Mouse (Mus musculus): ENCODE data around the gene Ddx24. TPM values are rescaled to one million over a fixed set of nuclear protein-coding genes. Genes with fewer than 3 reads are reported as not detected.

The Ddx24 gene
- polyA plus RNA-seq, 1 experiment from 2014 or later, result 107 TPM

- Histone ChIP-seq H3K27ac (ENCODE audit: low read depth, low read length) (no peak overlapping the region), H3K9me3 (ENCODE audit: control insufficient read depth, low read length) (no peaks in the 10 kb centered on the region), H3K36me3 (ENCODE audit: control insufficient read depth, insufficient read depth, low read length) (no peaks in the 10 kb centered on the region), H3K27me3 (ENCODE audit: control insufficient read depth, insufficient read depth, low read length) (no peaks in the 10 kb centered on the region), H3K9ac (ENCODE audit: low read length) (no peak overlapping the region), H3K4me3 (ENCODE audit: low read depth, low read length) (no peak overlapping the region), H3K4me2 (no peak overlapping the region), H3K4me1 (ENCODE audit: control insufficient read depth, insufficient read depth, low read length) (no peaks in the 10 kb centered on the region)
- 81% methylated on average over 12 of the region's 12 CpGs for WGBS
- DNase-seq (ENCODE audit: low spot score, missing footprints), result no peak
- ATAC-seq (ENCODE audit: low FRiP score), result no peak
Measured at GRCm38 (mm10) chr12:103395486-103396275, 29.9 kb downstream of the Ddx24 start.

- no peak for ATAC-seq (ENCODE audit: low FRiP score)
- Histone ChIP-seq H3K9me3 (ENCODE audit: control insufficient read depth, low read length) (no peaks in the 10 kb centered on the region), H3K27ac (ENCODE audit: low read depth, low read length) (no peak overlapping the region), H3K36me3 (ENCODE audit: control insufficient read depth, insufficient read depth, low read length) (no peaks in the 10 kb centered on the region), H3K27me3 (ENCODE audit: control insufficient read depth, insufficient read depth, low read length) (no peaks in the 10 kb centered on the region), H3K4me3 (ENCODE audit: low read depth, low read length) (no peak overlapping the region), H3K4me2 (no peak overlapping the region), H3K9ac (ENCODE audit: low read length) (no peak overlapping the region), H3K4me1 (ENCODE audit: control insufficient read depth, insufficient read depth, low read length) (peaks cover 6% of the 10 kb centered on the region)
- no peak for DNase-seq (ENCODE audit: low spot score, missing footprints)
- 46% methylated on average over 6 of the region's 6 CpGs for WGBS
Measured at GRCm38 (mm10) chr12:103393528-103393927, 32.1 kb downstream of the Ddx24 start.

GRCm38 (mm10) chr12:103391098-103391497, 34.5 kb downstream of the Ddx24 start:
- Histone ChIP-seq H3K36me3 (ENCODE audit: control insufficient read depth, insufficient read depth, low read length) (no peaks in the 10 kb centered on the region), H3K4me2 (no peak overlapping the region), H3K9me3 (ENCODE audit: control insufficient read depth, low read length) (no peaks in the 10 kb centered on the region), H3K9ac (ENCODE audit: low read length) (no peak overlapping the region), H3K4me3 (ENCODE audit: low read depth, low read length) (no peak overlapping the region), H3K27ac (ENCODE audit: low read depth, low read length) (no peak overlapping the region), H3K27me3 (ENCODE audit: control insufficient read depth, insufficient read depth, low read length) (no peaks in the 10 kb centered on the region), H3K4me1 (ENCODE audit: control insufficient read depth, insufficient read depth, low read length) (peaks cover 6% of the 10 kb centered on the region)
- no peak for DNase-seq (ENCODE audit: low spot score, missing footprints)
- ATAC-seq (ENCODE audit: low FRiP score), result no peak
- 91% methylated on average over 7 of the region's 7 CpGs for WGBS

- no peaks in the 10 kb centered on the region for H3K9me3 ChIP-seq (ENCODE audit: control insufficient read depth, low read length)
- H3K4me3 ChIP-seq (ENCODE audit: low read depth, low read length), result no peak overlapping the region
- no peaks in the 10 kb centered on the region for H3K36me3 ChIP-seq (ENCODE audit: control insufficient read depth, insufficient read depth, low read length)
- no peak overlapping the region for H3K4me2 ChIP-seq
- H3K27ac ChIP-seq (ENCODE audit: low read depth, low read length), result no peak overlapping the region
- peaks cover 6% of the 10 kb centered on the region for H3K4me1 ChIP-seq (ENCODE audit: control insufficient read depth, insufficient read depth, low read length)
- DNase-seq (ENCODE audit: low spot score, missing footprints) (peak; percentile 60), ATAC-seq (ENCODE audit: low FRiP score) (no peak)
- no peaks in the 10 kb centered on the region for H3K27me3 ChIP-seq (ENCODE audit: control insufficient read depth, insufficient read depth, low read length)
- WGBS, result 91% methylated on average over 4 of the region's 4 CpGs
- no peak overlapping the region for H3K9ac ChIP-seq (ENCODE audit: low read length)
Measured at GRCm38 (mm10) chr12:103389982-103390381, 35.6 kb downstream of the Ddx24 start.

- Histone ChIP-seq H3K4me1 (ENCODE audit: control insufficient read depth, insufficient read depth, low read length) (peaks cover 6% of the 10 kb centered on the region), H3K9me3 (ENCODE audit: control insufficient read depth, low read length) (no peaks in the 10 kb centered on the region), H3K27ac (ENCODE audit: low read depth, low read length) (no peak overlapping the region), H3K4me2 (peak overlapping the region; percentile 80), H3K36me3 (ENCODE audit: control insufficient read depth, insufficient read depth, low read length) (no peaks in the 10 kb centered on the region), H3K4me3 (ENCODE audit: low read depth, low read length) (peak overlapping the region; percentile 76), H3K27me3 (ENCODE audit: control insufficient read depth, insufficient read depth, low read length) (no peaks in the 10 kb centered on the region), H3K9ac (ENCODE audit: low read length) (peak overlapping the region; percentile 87)
- DNase-seq (ENCODE audit: low spot score, missing footprints) (no peak), ATAC-seq (ENCODE audit: low FRiP score) (no peak)
- WGBS, result 57% methylated on average over 2 of the region's 2 CpGs
Measured at GRCm38 (mm10) chr12:103389348-103389727, 36.3 kb downstream of the Ddx24 start.

- peak within 1 kb of the TSS; percentile 87 for H3K9ac ChIP-seq (ENCODE audit: low read length)
- H3K27me3 ChIP-seq (ENCODE audit: control insufficient read depth, insufficient read depth, low read length), result no peaks in the 10 kb centered on the region
- H3K27ac ChIP-seq (ENCODE audit: low read depth, low read length), result no peak within 1 kb of the TSS; the same call in 1 of the 2 replicates
- no peaks in the 10 kb centered on the region for H3K36me3 ChIP-seq (ENCODE audit: control insufficient read depth, insufficient read depth, low read length)
- H3K9me3 ChIP-seq (ENCODE audit: control insufficient read depth, low read length), result no peaks in the 10 kb centered on the region
- peaks cover 6% of the 10 kb centered on the region for H3K4me1 ChIP-seq (ENCODE audit: control insufficient read depth, insufficient read depth, low read length)
- peak within 1 kb of the TSS; percentile 76 for H3K4me3 ChIP-seq (ENCODE audit: low read depth, low read length)
- peak; percentile 99 for ATAC-seq (ENCODE audit: low FRiP score)
- peak; percentile 99 for DNase-seq (ENCODE audit: low spot score, missing footprints)
- under 1% methylated on average over 52 of the region's 58 CpGs for WGBS
- peak within 1 kb of the TSS; percentile 80 for H3K4me2 ChIP-seq
Measured at GRCm38 (mm10) chr12:103388505-103389347, 36.9 kb downstream of the Ddx24 start, which contains the start of gene Otub2. TSS of gene Otub2 (plus strand) at chr12:103388682.

- no peak overlapping the region for H3K4me3 ChIP-seq (ENCODE audit: low read depth, low read length)
- no peaks in the 10 kb centered on the region for H3K36me3 ChIP-seq (ENCODE audit: control insufficient read depth, insufficient read depth, low read length)
- no peaks in the 10 kb centered on the region for H3K27me3 ChIP-seq (ENCODE audit: control insufficient read depth, insufficient read depth, low read length)
- H3K27ac ChIP-seq (ENCODE audit: low read depth, low read length), result no peak overlapping the region
- H3K4me2 ChIP-seq, result no peak overlapping the region
- no peaks in the 10 kb centered on the region for H3K9me3 ChIP-seq (ENCODE audit: control insufficient read depth, low read length)
- WGBS, result 76% methylated on average over 4 of the region's 4 CpGs
- no peak overlapping the region for H3K9ac ChIP-seq (ENCODE audit: low read length)
- DNase-seq (ENCODE audit: low spot score, missing footprints) (no peak), ATAC-seq (ENCODE audit: low FRiP score) (no peak)
- H3K4me1 ChIP-seq (ENCODE audit: control insufficient read depth, insufficient read depth, low read length), result no peaks in the 10 kb centered on the region
Measured at GRCm38 (mm10) chr12:103380226-103380625, 45.4 kb downstream of the Ddx24 start.

GRCm38 (mm10) chr12:103376774-103377173, 48.9 kb downstream of the Ddx24 start:
- 67% methylated on average over 4 of the region's 4 CpGs for whole genome bisulfite sequencing
- no peak overlapping the region for H3K27ac ChIP-seq (ENCODE audit: low read depth, low read length)
- H3K36me3 ChIP-seq (ENCODE audit: control insufficient read depth, insufficient read depth, low read length), result no peaks in the 10 kb centered on the region

GRCm38 (mm10) chr12:103376124-103376523, 49.5 kb downstream of the Ddx24 start:
- DNase-seq (ENCODE audit: low spot score, missing footprints), result no peak
- Histone ChIP-seq H3K27ac (ENCODE audit: low read depth, low read length) (no peak overlapping the region), H3K36me3 (ENCODE audit: control insufficient read depth, insufficient read depth, low read length) (no peaks in the 10 kb centered on the region), H3K9ac (ENCODE audit: low read length) (no peak overlapping the region), H3K4me1 (ENCODE audit: control insufficient read depth, insufficient read depth, low read length) (no peaks in the 10 kb centered on the region), H3K9me3 (ENCODE audit: control insufficient read depth, low read length) (no peaks in the 10 kb centered on the region), H3K4me3 (ENCODE audit: low read depth, low read length) (no peak overlapping the region), H3K4me2 (no peak overlapping the region), H3K27me3 (ENCODE audit: control insufficient read depth, insufficient read depth, low read length) (no peaks in the 10 kb centered on the region)
- ATAC-seq (ENCODE audit: low FRiP score), result no peak
- WGBS, result 59% methylated on average over 5 of the region's 5 CpGs

More at GRCm38 (mm10) chr12:103376774-103377173, 48.9 kb downstream of the Ddx24 start:
- Histone ChIP-seq H3K27me3 (ENCODE audit: control insufficient read depth, insufficient read depth, low read length) (no peaks in the 10 kb centered on the region), H3K9ac (ENCODE audit: low read length) (no peak overlapping the region), H3K4me2 (no peak overlapping the region), H3K4me3 (ENCODE audit: low read depth, low read length) (no peak overlapping the region), H3K4me1 (ENCODE audit: control insufficient read depth, insufficient read depth, low read length) (no peaks in the 10 kb centered on the region), H3K9me3 (ENCODE audit: control insufficient read depth, low read length) (no peaks in the 10 kb centered on the region)
- DNase-seq (ENCODE audit: low spot score, missing footprints) (no peak), ATAC-seq (ENCODE audit: low FRiP score) (no peak)
